Mouse (Mus musculus) gastrocnemius, adult 2 months (tissue): ENCODE measurements around the gene Shroom3. TPM values are rescaled to one million over a fixed set of nuclear protein-coding genes. Genes with fewer than 3 reads are reported as not detected.

Experiments used
- DNase-seq: peaks from one replicate; pipeline ENCODE4 v3.0.0; 2022
- H3K27ac ChIP-seq: fragments of 200-600 bp; 2 replicates; pipeline ENCODE4 v1.8.1; 2022; ENCODE audit warnings: mild to moderate bottlenecking
- H3K4me3 ChIP-seq: fragments of 200-600 bp; 2 replicates; pipeline ENCODE4 v1.8.1; 2022; ENCODE audit warnings: mild to moderate bottlenecking, moderate library complexity
- CTCF ChIP-seq: fragments of 200-600 bp; IDR thresholded peaks from 2 replicates; pipeline ENCODE4 v1.8.1; 2022; ENCODE audit warnings: antibody characterized with exemption, mild to moderate bottlenecking, moderate library complexity
- intact Hi-C: fragments of 180-260 bp; cut with DNase I; formaldehyde crosslinking; loops from one replicate; pipeline ENCODE4 v1.15.1; 2025
- total RNA-seq, 2 experiments: library from RNA; stranded (reverse); gene quantifications; 2 replicates each; pipeline ENCODE4 v1.2.3; 2021

Gene Shroom3
- total RNA-seq, 2 experiments from 2014 or later, result 0.53 to 1.2 TPM

- TF ChIP-seq CTCF, result peak; percentile 39
These were observed 300.7 kb downstream of the Shroom3 start for GRCm38 (mm10) chr5:92983942-92984341.

GRCm38 (mm10) chr5:92984692-92985091 is 301.5 kb downstream of the Shroom3 start:
- Histone ChIP-seq H3K27ac (no peak overlapping the region), H3K4me3 (no peak overlapping the region)
- TF ChIP-seq CTCF, result no peak
- intact Hi-C loops, result no loop called here
- no peak for DNase-seq

More at GRCm38 (mm10) chr5:92983942-92984341, 300.7 kb downstream of the Shroom3 start:
- intact Hi-C loops, result no loop called here
- no peak for DNase-seq
- H3K4me3 ChIP-seq, result no peak overlapping the region
- no peak overlapping the region for H3K27ac ChIP-seq

GRCm38 (mm10) chr5:92985391-92985790 is 302.2 kb downstream of the Shroom3 start:
- Histone ChIP-seq H3K27ac (no peak overlapping the region), H3K4me3 (no peak overlapping the region)
- intact Hi-C loops, result no loop called here
- DNase-seq, result no peak
- no peak for TF ChIP-seq CTCF

GRCm38 (mm10) chr5:92986651-92987610 is 303.7 kb downstream of the Shroom3 start:
- intact Hi-C loops, result no loop called here
- DNase-seq, result no peak
- Histone ChIP-seq H3K27ac (peak overlapping the region; percentile 25; the same call in 1 of the 2 replicates), H3K4me3 (no peak overlapping the region)
- TF ChIP-seq CTCF, result no peak

DNA sequence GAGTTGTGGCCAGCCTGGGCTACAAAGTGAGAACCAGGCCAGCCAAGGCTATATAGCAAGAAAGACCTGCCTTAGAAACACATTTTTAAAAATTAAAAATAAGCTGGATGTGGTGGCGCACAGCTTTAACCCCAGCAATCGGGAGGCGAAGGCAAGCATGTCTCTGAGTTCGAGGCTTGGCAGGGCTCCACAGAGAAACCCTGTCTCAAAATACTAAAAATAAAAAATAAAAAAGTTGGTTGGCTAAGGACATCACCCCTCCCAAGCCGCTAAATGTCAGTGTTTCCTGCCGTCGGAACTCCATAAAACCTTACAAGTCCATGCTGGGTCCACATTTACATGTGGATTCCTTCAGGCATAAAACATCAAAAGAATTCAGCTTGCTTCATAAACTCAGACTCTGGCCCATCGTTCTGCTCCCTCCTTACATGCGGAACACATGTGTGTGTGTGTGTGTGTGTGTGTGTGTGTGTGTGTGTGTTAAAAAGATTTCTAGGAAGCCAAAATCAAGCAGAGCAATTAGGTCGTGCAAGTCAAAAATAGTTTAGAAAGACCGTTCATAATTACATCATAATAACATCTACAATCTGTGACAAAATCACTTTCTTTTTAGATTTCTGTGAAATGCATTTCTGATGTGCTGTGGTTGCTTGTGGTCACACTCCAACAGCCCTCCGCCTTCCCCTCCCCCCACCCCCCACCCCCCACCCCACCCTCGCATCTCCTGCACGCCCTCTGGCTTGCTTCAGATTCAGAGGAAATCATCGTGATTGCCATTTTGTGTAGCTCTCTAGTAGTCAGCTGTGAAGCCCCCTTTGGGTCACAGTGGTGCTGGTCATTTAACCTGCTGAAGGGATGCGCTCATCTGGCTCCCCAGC is 304.9 kb downstream of the Shroom3 start:
- no peak for DNase-seq
- no peak for TF ChIP-seq CTCF
- H3K27ac ChIP-seq, result no peak overlapping the region
- intact Hi-C loops, result no loop called here
- H3K4me3 ChIP-seq, result no peak overlapping the region

DNA sequence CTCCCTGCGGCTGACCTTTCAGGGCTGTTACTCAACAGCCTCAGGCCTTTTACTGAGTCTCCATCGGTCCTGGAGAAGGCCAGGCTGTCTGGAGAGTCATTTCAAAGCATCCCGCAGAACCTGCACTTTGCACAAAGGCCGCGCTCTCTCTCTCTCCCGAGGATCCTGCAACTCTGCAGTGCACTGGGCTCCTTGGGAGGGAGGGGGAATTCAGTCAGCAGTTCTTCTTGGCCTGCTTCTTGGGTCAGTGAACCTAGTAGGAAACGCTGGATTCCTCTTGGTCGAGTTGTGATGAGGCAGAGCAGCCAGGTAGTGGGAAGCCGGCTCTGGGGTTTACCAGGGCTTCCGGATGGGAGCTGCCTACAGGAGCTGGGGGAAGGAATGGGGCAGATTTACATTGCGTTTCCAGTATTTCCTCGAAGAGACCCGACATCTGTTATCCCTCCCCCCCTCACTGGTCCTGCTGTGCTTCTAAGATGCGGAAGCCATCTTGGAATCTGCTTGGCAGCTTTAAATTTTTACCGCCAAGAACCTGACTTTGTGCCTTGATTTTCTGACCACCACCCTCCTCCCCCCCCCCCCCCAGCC is 305.6 kb downstream of the Shroom3 start:
- Histone ChIP-seq H3K4me3 (no peak overlapping the region), H3K27ac (no peak overlapping the region)
- intact Hi-C loops, result no loop called here
- no peak for DNase-seq
- no peak for TF ChIP-seq CTCF

GRCm38 (mm10) chr5:92992106-92992505 is 308.9 kb downstream of the Shroom3 start:
- no peak for TF ChIP-seq CTCF
- peak overlapping the region; percentile 41; the same call in 1 of the 2 replicates for H3K27ac ChIP-seq
- no peak overlapping the region; the same call in 1 of the 2 replicates for H3K4me3 ChIP-seq
- intact Hi-C loops, result no loop called here
- DNase-seq, result peak; percentile 48

DNA sequence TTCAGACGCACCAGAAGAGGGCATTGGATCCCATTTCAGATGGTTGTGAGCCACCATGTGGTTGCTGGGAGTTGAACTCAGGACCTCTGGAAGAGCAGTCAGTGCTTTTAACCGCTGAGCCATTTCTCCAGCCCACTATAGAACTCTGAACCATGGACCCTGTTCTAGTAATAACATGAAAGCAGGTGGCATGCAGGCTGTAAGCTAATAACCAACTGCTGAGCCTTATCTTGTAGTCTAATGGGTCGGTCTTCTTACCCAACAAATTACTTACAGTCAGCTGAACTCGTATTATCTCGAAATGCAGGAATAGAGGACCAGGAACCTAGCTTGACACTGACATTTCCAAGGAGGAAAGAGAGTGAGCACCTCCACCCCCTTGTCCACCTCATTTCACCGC is 311.1 kb downstream of the Shroom3 start:
- H3K27ac ChIP-seq, result no peak overlapping the region
- intact Hi-C loops, result no loop called here
- no peak for TF ChIP-seq CTCF

DNA sequence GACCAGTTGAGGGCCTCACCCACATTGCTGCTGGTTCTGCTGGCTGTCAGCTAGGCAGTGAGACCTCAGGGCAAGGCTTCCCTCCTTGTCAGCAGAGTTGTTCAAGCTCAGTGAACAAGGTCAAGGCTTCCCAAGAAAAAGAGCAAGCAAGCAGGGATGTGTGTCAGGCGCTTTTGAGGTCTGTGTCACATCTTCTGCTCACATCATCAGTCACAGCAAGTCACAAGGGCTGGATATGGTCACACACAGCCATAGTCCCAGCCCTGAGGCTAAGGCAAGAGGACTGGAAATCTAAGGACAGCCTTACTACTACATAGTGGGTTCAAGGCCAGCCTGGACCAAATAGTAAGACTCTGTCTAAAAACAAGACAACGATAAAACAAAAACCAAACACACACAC is 311.6 kb downstream of the Shroom3 start:
- DNase-seq, result no peak
- no peak for TF ChIP-seq CTCF
- Histone ChIP-seq H3K27ac (no peak overlapping the region), H3K4me3 (no peak overlapping the region)
- intact Hi-C loops, result no loop called here

More for the DNA sequence above, 311.1 kb downstream of the Shroom3 start:
- DNase-seq, result no peak
- no peak overlapping the region for H3K4me3 ChIP-seq

GRCm38 (mm10) chr5:92997428-92998120 is 314.3 kb downstream of the Shroom3 start:
- peak; percentile 48 for DNase-seq
- intact Hi-C loops, result no loop called here
- Histone ChIP-seq H3K27ac (peak overlapping the region; percentile 70), H3K4me3 (no peak overlapping the region)
- no peak for TF ChIP-seq CTCF

DNA sequence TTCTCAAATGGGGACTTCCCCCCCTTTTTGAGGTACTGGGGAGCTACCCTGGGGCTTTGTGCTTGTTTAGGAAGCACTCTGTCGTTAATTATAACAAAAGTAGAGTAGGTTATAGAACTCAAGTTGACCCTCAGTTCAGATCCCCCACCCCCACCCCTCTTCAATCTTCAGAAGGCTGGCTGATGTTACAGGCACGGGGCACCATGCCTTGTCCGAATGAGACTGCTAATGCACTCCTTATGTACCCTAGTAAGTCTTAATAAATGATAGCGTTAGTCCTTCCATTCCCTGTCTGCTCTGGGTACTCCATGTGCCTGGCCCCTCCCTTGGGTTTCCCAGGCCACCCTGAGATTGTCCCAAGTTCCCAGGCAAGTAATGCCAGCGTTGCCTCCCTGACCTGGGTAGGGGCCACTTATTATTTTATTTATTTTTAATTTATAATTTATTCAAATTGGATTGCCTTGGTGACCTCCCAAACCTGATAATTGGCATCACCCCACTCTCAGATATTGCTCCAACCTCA is 315.3 kb downstream of the Shroom3 start:
- no peak for TF ChIP-seq CTCF
- peak overlapping the region; percentile 70 for H3K27ac ChIP-seq
- no peak for DNase-seq
- no peak overlapping the region for H3K4me3 ChIP-seq
- intact Hi-C loops, result no loop called here
